Mouse (Mus musculus) hindbrain, embryonic 16.5 days (tissue): ENCODE measurements around the gene Mrps18a. TPM values are rescaled to one million over a fixed set of nuclear protein-coding genes. Genes with fewer than 3 reads are reported as not detected.
A peak's percentile ranks its signal among the peaks of the same experiment; 100 is the strongest.

Experiments
- ATAC-seq: fragments of 200-750 bp; cut with Nextera tagmentation; 2 replicates; pipeline ENCODE4 v1.8.0; 2017; ENCODE audit warnings: moderate TSS enrichment, moderate library complexity
- H3K27ac ChIP-seq: fragments of 300-500 bp; sonication (generic); 2 replicates; pipeline ENCODE4 v1.5.1; 2014; ENCODE audit warnings: low read depth, mild to moderate bottlenecking, control low read depth, low read length, moderate library complexity
- H3K27me3 ChIP-seq: fragments of 300-500 bp; sonication (generic); replicated peaks from 2 replicates; pipeline ENCODE4 v1.6.1; 2014; ENCODE audit warnings: low read length; ENCODE audit not compliant: control insufficient read depth, insufficient read depth
- H3K36me3 ChIP-seq: fragments of 300-500 bp; sonication (generic); 2 replicates; pipeline ENCODE4 v1.6.1; 2014; ENCODE audit warnings: mild to moderate bottlenecking, low read length, moderate library complexity, mixed read lengths; ENCODE audit not compliant: control insufficient read depth, insufficient read depth
- H3K4me1 ChIP-seq: fragments of 300-500 bp; sonication (generic); 2 replicates; pipeline ENCODE4 v1.6.1; 2014; ENCODE audit warnings: low read depth, low read length; ENCODE audit not compliant: control insufficient read depth, insufficient read depth
- H3K4me2 ChIP-seq: fragments of 300-500 bp; sonication (generic); 2 replicates; pipeline ENCODE4 v1.6.1; 2014; ENCODE audit warnings: mild to moderate bottlenecking, low read length, control low read depth, moderate library complexity
- H3K4me3 ChIP-seq: fragments of 300-500 bp; sonication (generic); 2 replicates; pipeline ENCODE4 v1.5.1; 2014; ENCODE audit warnings: mild to moderate bottlenecking, low read length, control low read depth, moderate library complexity
- H3K9ac ChIP-seq: fragments of 300-500 bp; sonication (generic); 2 replicates; pipeline ENCODE4 v1.6.1; 2014; ENCODE audit warnings: low read depth, mild to moderate bottlenecking, control low read depth, low read length, moderate library complexity
- H3K9me3 ChIP-seq: fragments of 300-500 bp; sonication (generic); 2 replicates; pipeline ENCODE4 v1.6.1; 2014; ENCODE audit warnings: mild to moderate bottlenecking, low read length, moderate library complexity; ENCODE audit not compliant: control insufficient read depth
- WGBS: fragments of 180-500 bp; shearing (Covaris S2); extraction: QIAGEN DNeasy Blood & Tissue Kit; methylation state at CpG from one replicate; pipeline ENCODE4 v1.1.7; 2014; 5-methylcytosine and 5-hydroxymethylcytosine counted together
- polyA plus RNA-seq: library from polyadenylated mRNA; unstranded; fragments of >200 nt; fragmentation: Nextera tagmentation; extraction: Ambion mirVana; gene quantifications from 2 replicates; pipeline ENCODE4 v1.2.1, GENCODE M21; 2015

The Mrps18a gene
- polyA plus RNA-seq, 1 experiment from 2014 or later = 163 TPM

DNA sequence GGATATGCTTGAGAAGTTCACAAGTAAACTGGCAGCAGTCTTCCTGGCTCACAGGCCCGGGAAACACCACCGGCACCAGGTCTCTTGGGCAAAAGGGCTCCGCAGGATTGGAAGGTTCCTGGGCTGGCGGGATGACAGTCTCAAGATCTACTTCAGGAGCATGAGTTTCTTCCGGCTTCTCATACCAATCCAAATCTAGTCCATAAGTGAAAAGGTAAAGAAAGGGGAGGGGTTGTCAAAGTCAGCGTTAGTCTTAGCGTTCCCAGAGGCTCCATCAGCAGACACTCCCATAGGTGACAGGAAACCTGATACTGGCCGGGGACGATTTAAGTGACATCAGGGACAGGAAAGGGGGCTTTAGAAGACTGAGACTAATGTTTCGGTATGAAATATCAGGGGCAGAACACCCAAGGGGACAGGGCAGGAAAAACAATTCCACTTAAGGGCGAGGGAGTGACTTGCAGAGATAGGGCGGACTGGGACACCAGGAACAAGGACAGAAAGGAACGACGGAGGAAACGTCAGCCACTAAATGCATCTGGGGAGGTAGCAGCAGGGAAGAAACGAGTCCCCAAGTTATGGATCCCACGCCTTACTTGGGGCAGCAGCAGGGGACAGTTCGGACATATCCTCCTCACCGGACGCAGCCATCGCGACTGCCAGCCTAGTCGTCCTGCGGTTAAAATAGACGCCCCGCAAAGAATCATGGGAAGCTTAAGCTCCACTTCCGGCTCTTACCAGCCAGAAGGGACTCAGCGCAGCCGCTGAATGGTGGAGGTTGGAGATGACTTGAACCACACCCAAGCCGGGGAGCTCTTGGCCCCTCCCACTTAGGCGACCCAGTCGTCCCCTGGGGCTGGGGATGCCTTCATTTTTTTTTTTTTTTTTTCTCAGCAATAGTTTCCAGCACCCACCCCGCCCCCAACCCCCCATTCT lies 42.3 kb downstream of the Mrps18a start, which contains the start of gene Mad2l1bp:
Gene Mad2l1bp (minus strand): TSS at position 707 of the 936 bp plus-strand sequence.
- H3K4me3 ChIP-seq = peak within 1 kb of the TSS; percentile 63
- H3K4me2 ChIP-seq = peak within 1 kb of the TSS; percentile 77

DNA sequence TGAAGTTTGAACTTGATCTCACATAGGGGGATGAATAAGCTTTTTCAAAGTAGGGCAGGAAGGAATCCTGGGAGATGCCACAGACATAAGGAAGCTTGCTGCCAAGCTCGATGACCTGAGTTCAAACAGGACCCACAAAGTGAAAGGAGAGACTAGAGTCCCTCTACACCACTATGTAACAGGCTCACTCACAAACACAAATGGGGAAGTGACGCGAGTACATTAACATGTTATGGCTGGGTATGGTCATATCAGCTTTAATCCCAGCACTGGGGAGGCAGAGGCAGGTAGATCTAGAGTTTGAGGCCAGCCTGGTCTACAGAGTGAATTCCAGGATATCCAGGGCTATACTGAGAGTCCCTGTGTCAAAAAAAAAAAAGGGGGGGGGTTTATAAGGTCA lies 43.5 kb downstream of the Mrps18a start:
- no peaks in the 10 kb centered on the region for H3K9me3 ChIP-seq
- WGBS = 93% methylated on average over 3 of the region's 3 CpGs
- no peak overlapping the region for H3K4me3 ChIP-seq
- ATAC-seq = no peak
- H3K27me3 ChIP-seq = no peaks in the 10 kb centered on the region
- H3K4me2 ChIP-seq = no peak overlapping the region
- H3K9ac ChIP-seq = no peak overlapping the region
- no peaks in the 10 kb centered on the region for H3K36me3 ChIP-seq
- no peak overlapping the region for H3K27ac ChIP-seq
- peaks cover 8% of the 10 kb centered on the region for H3K4me1 ChIP-seq

More for the DNA sequence above, 42.3 kb downstream of the Mrps18a start, which contains the start of gene Mad2l1bp:
- peak within 1 kb of the TSS; percentile 68 for H3K9ac ChIP-seq
- ATAC-seq = peak; percentile 89
- no peaks in the 10 kb centered on the region for H3K9me3 ChIP-seq
- H3K36me3 ChIP-seq = no peaks in the 10 kb centered on the region; the same call in 1 of the 2 replicates
- H3K27ac ChIP-seq = no peak within 1 kb of the TSS
- WGBS = 8% methylated on average over 33 of the region's 33 CpGs
- H3K27me3 ChIP-seq = no peaks in the 10 kb centered on the region
- peaks cover 8% of the 10 kb centered on the region for H3K4me1 ChIP-seq

DNA sequence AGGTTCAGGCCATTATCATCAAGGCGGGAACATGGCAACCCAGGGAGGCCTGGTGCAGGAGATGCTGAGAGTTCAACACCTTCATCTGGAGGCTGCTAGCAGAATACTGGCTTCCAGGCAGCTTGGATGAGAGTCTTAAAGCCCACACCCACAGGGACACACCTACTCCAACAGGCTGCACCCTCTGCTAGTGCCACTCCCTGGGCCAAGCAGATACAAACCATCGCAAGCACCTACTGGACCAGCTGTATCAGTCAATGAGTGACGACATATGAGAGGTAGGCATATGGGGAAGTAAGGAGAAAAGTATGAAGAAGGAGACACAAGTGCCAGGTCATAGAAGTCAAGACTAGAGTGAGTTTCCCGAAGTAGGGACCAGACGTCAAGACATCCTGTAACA lies 45.9 kb downstream of the Mrps18a start:
- Histone ChIP-seq H3K4me3 (no peak overlapping the region), H3K36me3 (no peaks in the 10 kb centered on the region), H3K27me3 (no peaks in the 10 kb centered on the region), H3K4me1 (peaks cover 11% of the 10 kb centered on the region), H3K9ac (no peak overlapping the region), H3K27ac (no peak overlapping the region), H3K4me2 (no peak overlapping the region), H3K9me3 (no peaks in the 10 kb centered on the region)
- WGBS = 88% methylated on average over 5 of the region's 5 CpGs
- no peak for ATAC-seq

DNA sequence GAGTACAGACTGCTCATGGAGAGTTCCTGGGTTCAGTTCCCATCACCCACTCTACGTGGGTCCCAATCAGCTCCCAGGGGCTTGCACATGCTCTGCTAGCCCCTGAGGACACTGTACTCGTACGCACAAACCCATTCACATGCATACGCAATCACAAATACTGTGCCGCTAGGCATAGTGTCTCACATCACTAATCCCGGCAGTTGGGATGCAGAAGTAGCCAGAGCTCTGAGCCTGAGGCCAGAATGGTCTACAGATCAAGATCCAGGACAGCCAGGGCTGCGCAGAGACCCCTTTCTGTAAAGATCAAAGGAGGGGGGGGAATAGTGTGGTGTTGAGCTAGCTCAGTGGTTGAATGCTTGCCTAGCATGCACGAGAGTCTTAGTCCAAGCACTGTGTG lies 46.3 kb downstream of the Mrps18a start:
- no peak for ATAC-seq
- no peak overlapping the region for H3K9ac ChIP-seq
- H3K27ac ChIP-seq = no peak overlapping the region
- H3K9me3 ChIP-seq = no peaks in the 10 kb centered on the region
- WGBS = 88% methylated on average over 8 of the region's 8 CpGs
- H3K36me3 ChIP-seq = no peaks in the 10 kb centered on the region
- H3K4me3 ChIP-seq = no peak overlapping the region
- no peaks in the 10 kb centered on the region for H3K27me3 ChIP-seq
- no peak overlapping the region for H3K4me2 ChIP-seq
- H3K4me1 ChIP-seq = peaks cover 15% of the 10 kb centered on the region

DNA sequence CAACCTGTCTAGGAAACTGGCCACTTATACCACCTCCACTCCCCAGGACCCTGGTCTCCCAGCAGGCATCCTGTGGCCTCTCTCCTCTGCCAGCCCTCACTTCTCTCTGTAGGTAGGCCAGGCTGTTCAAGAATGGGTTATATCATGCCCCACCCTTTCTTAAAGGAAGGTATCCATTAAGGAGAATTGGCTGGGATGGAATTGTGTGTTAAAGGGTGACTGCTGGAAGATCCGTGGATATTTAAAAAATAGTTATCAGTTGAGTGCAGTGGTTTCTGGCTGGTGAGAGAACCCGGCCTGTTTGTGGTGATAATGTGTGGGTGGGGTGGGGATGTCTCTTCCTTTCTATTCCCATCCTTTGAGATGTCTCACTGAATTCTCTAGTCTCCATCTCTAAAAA lies 48.5 kb downstream of the Mrps18a start:
- Histone ChIP-seq H3K9ac (no peak overlapping the region), H3K27me3 (no peaks in the 10 kb centered on the region), H3K4me2 (no peak overlapping the region), H3K36me3 (peaks cover 2% of the 10 kb centered on the region; the same call in 1 of the 2 replicates), H3K27ac (no peak overlapping the region), H3K4me3 (no peak overlapping the region), H3K4me1 (peaks cover 13% of the 10 kb centered on the region), H3K9me3 (no peaks in the 10 kb centered on the region)
- no peak for ATAC-seq
- WGBS = 70% methylated on average over 2 of the region's 2 CpGs

DNA sequence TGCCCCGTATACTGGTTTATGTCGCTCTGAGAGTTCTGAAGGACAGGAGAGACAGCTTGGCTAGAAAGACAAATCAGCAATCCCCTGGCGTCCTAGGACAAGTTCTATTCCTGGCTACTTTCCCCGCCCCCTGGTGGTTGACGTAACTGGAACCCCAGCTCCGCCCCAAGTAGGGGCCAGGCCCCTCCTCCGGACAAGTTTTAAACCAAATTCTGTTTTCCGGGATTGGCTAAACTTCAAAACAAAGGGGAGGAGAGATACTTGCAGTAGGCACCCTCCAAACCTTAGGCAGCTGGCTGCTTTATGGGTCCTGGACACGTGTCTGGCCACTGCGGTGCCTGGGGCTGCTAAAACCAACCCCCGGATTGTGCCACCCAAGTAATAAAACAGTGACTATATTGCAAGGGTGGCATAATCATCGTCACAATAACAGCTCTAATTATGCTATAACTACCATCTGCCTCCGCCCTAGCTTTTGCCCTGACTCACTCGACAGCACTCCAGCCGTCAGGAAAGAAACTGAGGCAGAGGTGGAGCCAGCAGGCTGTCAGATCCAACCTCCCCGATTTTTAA lies 49.4 kb downstream of the Mrps18a start:
- peak overlapping the region; percentile 75 for H3K4me3 ChIP-seq
- H3K9ac ChIP-seq = peak overlapping the region; percentile 71
- H3K36me3 ChIP-seq = peaks cover 8% of the 10 kb centered on the region; the same call in 1 of the 2 replicates
- H3K27ac ChIP-seq = peak overlapping the region; percentile 79
- H3K27me3 ChIP-seq = no peaks in the 10 kb centered on the region
- ATAC-seq = peak; percentile 48
- H3K4me2 ChIP-seq = peak overlapping the region; percentile 73
- peaks cover 13% of the 10 kb centered on the region for H3K4me1 ChIP-seq
- no peaks in the 10 kb centered on the region for H3K9me3 ChIP-seq
- under 1% methylated on average over 16 of the region's 16 CpGs for WGBS

DNA sequence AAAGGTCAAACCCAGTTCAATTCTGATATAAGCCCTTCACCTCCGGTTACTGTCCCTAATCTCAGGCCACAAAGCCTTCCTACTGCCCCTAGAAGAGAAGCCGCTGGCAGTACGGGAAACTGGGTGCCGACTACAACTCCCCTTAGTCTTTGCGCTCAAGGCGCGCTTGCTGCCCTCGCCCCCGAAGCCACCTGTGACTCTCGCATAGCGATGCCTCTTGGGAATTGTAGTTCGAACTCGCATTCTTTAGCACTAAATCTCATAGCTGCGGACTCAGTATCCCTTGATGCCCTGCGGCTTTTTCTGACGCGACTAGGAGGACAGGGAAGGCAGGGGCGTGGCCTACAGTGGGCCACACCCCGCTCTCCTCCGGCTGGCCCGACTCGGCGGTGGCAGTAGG lies 49.9 kb downstream of the Mrps18a start, which contains the start of gene Gtpbp2:
Gene Gtpbp2 (plus strand): TSS at position 347 of the 400 bp plus-strand sequence.
- peak within 1 kb of the TSS; percentile 75 for H3K4me3 ChIP-seq
- peaks cover 10% of the 10 kb centered on the region; the same call in 1 of the 2 replicates for H3K36me3 ChIP-seq
- peak within 1 kb of the TSS; percentile 79 for H3K27ac ChIP-seq
- no peaks in the 10 kb centered on the region for H3K27me3 ChIP-seq
- no peaks in the 10 kb centered on the region for H3K9me3 ChIP-seq
- WGBS = under 1% methylated on average over 17 of the region's 23 CpGs
- H3K4me1 ChIP-seq = peaks cover 13% of the 10 kb centered on the region
- peak within 1 kb of the TSS; percentile 84 for H3K9ac ChIP-seq
- peak; percentile 96 for ATAC-seq
- peak within 1 kb of the TSS; percentile 81 for H3K4me2 ChIP-seq

DNA sequence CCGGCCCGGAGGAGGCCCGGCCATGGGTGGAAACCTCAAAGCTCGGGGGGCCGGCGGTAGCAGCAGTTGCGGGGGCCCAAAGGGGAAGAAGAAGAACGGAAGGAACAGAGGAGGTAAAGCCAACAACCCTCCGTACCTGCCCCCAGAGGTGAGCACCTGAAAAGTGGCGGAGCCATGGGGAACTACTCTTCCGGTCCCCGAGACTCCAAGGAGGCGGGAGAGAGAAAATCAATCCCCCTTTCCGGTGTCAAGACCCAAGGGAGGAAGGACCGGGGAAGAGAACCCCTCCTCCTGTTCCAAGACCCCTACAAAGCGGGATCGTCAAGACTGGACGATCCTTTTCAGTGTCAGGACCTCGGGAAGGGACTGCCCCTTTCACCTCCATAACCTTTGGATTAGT lies 50.4 kb downstream of the Mrps18a start:
- Histone ChIP-seq H3K9me3 (no peaks in the 10 kb centered on the region), H3K27me3 (no peaks in the 10 kb centered on the region), H3K4me3 (peak overlapping the region; percentile 75), H3K27ac (peak overlapping the region; percentile 76), H3K4me2 (peak overlapping the region; percentile 81), H3K9ac (peak overlapping the region; percentile 84), H3K36me3 (peaks cover 10% of the 10 kb centered on the region; the same call in 1 of the 2 replicates), H3K4me1 (peaks cover 13% of the 10 kb centered on the region)
- peak; percentile 43 for ATAC-seq
- 0% methylated on average over 18 of the region's 19 CpGs for WGBS

DNA sequence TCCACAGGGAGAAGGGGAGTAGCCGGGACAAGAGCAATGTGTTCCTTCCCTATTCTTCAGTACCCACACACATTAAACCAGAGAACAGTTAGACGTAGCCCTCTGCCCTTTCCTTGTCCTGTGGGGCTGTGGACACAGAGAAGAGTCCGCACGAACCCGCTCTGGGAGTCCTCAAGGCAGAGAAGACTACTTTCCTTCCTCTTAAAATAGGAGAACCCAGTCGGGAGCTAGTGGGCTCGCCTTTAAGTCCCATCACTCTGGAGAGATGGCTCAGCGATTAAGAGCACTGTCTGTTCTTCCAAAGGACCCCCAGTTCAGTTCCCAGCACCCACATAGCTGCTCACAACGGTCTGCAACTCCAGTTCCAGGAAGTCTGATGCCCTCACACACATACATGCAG lies 50.9 kb downstream of the Mrps18a start:
- peak overlapping the region; percentile 84 for H3K9ac ChIP-seq
- H3K4me2 ChIP-seq = peak overlapping the region; percentile 81
- no peak for ATAC-seq
- H3K9me3 ChIP-seq = no peaks in the 10 kb centered on the region
- WGBS = 57% methylated on average over 9 of the region's 9 CpGs
- no peak overlapping the region for H3K27ac ChIP-seq
- peaks cover 10% of the 10 kb centered on the region; the same call in 1 of the 2 replicates for H3K36me3 ChIP-seq
- no peaks in the 10 kb centered on the region for H3K27me3 ChIP-seq
- peak overlapping the region; percentile 75 for H3K4me3 ChIP-seq
- peaks cover 13% of the 10 kb centered on the region for H3K4me1 ChIP-seq
